Mouse (Mus musculus): ENCODE measurements around the gene Crtac1. TPM values are rescaled to one million over a fixed set of nuclear protein-coding genes. Genes with fewer than 3 reads are reported as not detected.
A peak's percentile ranks its signal among the peaks of the same experiment; 100 is the strongest.

The Crtac1 gene
- total and polyA plus RNA-seq, 2 experiments from 2014 or later, result 0.36 TPM; not detected in 1

DNA sequence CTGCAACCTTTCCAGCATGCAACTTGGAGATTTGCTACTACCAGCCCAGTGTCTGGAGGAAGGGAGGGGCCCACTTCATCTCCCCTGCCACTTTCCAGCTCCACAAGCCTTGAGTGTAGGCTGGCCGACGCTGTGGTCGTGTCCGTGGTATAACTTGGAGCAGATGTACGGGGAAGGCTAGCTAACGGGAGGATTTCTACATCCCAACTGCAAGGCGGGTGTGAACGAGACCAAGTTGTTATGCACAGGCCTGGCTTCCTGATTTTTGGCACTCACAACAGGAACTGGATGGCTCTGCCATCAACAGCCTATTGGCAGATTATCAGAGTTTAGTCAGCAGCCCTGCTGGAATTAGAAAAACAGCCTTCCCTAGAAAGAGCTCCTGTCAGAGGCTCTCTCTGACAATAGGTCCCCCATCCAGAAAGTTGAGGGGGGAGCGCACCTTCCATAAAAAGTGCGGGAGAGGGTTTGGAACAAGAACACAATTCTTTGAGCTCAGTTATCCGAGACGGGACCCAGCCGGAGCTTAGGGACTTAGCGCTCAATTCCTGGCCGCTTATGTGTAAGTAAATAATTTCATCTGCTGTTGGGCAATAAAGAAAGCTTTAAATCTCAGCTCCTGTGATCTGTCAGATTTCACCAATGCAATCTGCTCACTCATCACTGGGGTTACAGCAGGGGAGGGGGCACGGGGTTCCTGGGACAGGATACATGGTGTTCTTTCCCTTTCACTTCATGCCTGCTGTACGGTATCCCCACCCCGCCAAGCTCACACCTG lies 113.7 kb downstream of the Crtac1 start:
- DNase-seq (ENCODE audit: low spot score), result no peak
- Histone ChIP-seq H3K9ac (replicated peaks; ENCODE audit: low read depth, low read length) (no peak overlapping the region), H3K27ac (ENCODE audit: low read depth) (no peak overlapping the region), H3K4me3 (ENCODE audit: low read depth, low read length) (no peak overlapping the region), H3K4me2 (ENCODE audit: low read depth, low read length) (no peak overlapping the region), H3K4me1 (ENCODE audit: control insufficient read depth, insufficient read depth) (no peaks in the 10 kb centered on the region), H3K9me3 (replicated peaks; ENCODE audit: control insufficient read depth, low read length) (no peaks in the 10 kb centered on the region), H3K27me3 (ENCODE audit: control insufficient read depth, insufficient read depth, low read length) (peaks cover 16% of the 10 kb centered on the region; the same call in 1 of the 2 replicates), H3K36me3 (replicated peaks; ENCODE audit: control insufficient read depth, insufficient read depth, low read length) (no peaks in the 10 kb centered on the region)
- 43% methylated on average over 18 of the region's 18 CpGs for WGBS
- TF ChIP-seq EP300 (IDR thresholded peaks at IDR 0.05; ENCODE audit: low read depth), result no peak
- no peak for TF ChIP-seq CTCF (IDR thresholded peaks at IDR 0.05; ENCODE audit: low read depth)
- ATAC-seq (ENCODE audit: insufficient read depth, low read depth), result no peak

DNA sequence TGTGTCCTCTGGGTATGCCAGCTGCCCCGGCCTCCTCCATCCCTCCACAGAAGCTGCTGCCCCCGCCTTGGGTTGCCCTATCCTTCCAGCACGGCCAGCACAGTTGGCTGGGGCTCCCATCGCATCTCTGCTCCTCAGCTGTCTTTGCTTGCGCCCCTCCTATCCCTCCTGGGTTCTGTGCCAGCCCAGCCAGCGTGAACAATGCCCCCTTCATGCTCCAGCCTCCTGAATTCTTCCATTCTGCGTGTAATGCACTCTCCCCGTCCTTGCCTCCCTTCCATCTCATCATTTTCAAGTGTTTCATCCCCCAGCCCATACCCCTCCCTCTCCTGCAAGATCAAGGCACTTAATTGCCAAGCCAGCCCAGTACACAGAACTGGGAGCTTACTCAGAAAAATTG lies 114.6 kb downstream of the Crtac1 start:
- Histone ChIP-seq H3K9ac (replicated peaks; ENCODE audit: low read depth, low read length) (no peak overlapping the region), H3K4me2 (ENCODE audit: low read depth, low read length) (no peak overlapping the region), H3K9me3 (replicated peaks; ENCODE audit: control insufficient read depth, low read length) (no peaks in the 10 kb centered on the region), H3K27me3 (ENCODE audit: control insufficient read depth, insufficient read depth, low read length) (peaks cover 16% of the 10 kb centered on the region; the same call in 1 of the 2 replicates), H3K36me3 (replicated peaks; ENCODE audit: control insufficient read depth, insufficient read depth, low read length) (no peaks in the 10 kb centered on the region), H3K27ac (ENCODE audit: low read depth) (no peak overlapping the region), H3K4me3 (ENCODE audit: low read depth, low read length) (no peak overlapping the region), H3K4me1 (ENCODE audit: control insufficient read depth, insufficient read depth) (no peaks in the 10 kb centered on the region)
- TF ChIP-seq EP300 (IDR thresholded peaks at IDR 0.05; ENCODE audit: low read depth) (no peak), CTCF (IDR thresholded peaks at IDR 0.05; ENCODE audit: low read depth) (no peak)
- WGBS, result 60% methylated on average over 8 of the region's 8 CpGs
- ATAC-seq (ENCODE audit: insufficient read depth, low read depth) (no peak), DNase-seq (ENCODE audit: low spot score) (no peak)

DNA sequence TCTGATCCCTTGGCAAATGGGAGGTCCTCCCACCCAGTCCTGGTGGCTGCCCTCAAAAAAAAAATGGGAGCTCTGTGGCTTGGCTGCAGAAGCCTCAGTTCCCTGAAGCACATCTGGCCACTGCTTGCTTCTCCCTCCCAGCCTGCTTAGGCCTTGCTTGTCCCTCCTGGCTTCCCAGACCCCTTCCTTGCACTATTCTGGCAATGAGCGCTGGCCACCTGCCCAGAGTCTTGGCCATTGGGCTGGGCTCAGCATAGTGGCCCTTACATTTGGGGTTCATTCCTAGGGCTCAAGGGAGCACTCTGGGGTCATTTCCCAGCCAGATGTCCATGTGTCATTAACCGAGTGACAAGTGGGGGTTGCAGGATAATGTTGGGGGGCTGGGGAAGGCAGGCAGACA lies 115.1 kb downstream of the Crtac1 start:
- H3K27ac ChIP-seq (ENCODE audit: low read depth), result no peak overlapping the region
- no peaks in the 10 kb centered on the region for H3K4me1 ChIP-seq (ENCODE audit: control insufficient read depth, insufficient read depth)
- H3K27me3 ChIP-seq (ENCODE audit: control insufficient read depth, insufficient read depth, low read length), result peaks cover 16% of the 10 kb centered on the region; the same call in 1 of the 2 replicates
- H3K9me3 ChIP-seq (replicated peaks; ENCODE audit: control insufficient read depth, low read length), result no peaks in the 10 kb centered on the region
- ATAC-seq (ENCODE audit: insufficient read depth, low read depth) (no peak), DNase-seq (ENCODE audit: low spot score) (no peak)
- 89% methylated on average over 2 of the region's 2 CpGs for WGBS
- no peaks in the 10 kb centered on the region for H3K36me3 ChIP-seq (replicated peaks; ENCODE audit: control insufficient read depth, insufficient read depth, low read length)
- no peak for TF ChIP-seq CTCF (IDR thresholded peaks at IDR 0.05; ENCODE audit: low read depth)
- TF ChIP-seq EP300 (IDR thresholded peaks at IDR 0.05; ENCODE audit: low read depth), result no peak
- H3K4me2 ChIP-seq (ENCODE audit: low read depth, low read length), result no peak overlapping the region
- no peak overlapping the region for H3K4me3 ChIP-seq (ENCODE audit: low read depth, low read length)
- H3K9ac ChIP-seq (replicated peaks; ENCODE audit: low read depth, low read length), result no peak overlapping the region

DNA sequence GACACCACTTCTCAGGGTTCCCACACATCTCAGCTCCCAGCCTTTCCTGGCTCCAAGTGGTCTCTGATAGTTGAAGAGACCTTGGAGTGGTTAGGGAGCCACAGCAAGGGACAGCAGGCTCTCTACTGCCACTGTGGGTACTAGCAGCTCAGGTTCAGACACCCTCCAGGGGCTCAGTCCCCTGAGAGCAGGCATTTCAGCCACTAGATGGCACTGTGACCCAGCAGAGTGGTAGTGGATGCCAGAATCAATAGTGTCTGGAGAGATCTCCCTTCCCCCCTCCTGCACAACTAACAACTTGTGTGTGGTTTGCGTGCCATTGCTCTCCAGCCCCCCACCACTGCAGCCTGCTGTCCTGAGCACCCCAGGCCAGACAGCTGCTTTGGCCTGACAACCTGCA lies 115.7 kb downstream of the Crtac1 start:
- H3K4me3 ChIP-seq (ENCODE audit: low read depth, low read length), result no peak overlapping the region
- peaks cover 16% of the 10 kb centered on the region; the same call in 1 of the 2 replicates for H3K27me3 ChIP-seq (ENCODE audit: control insufficient read depth, insufficient read depth, low read length)
- no peaks in the 10 kb centered on the region for H3K9me3 ChIP-seq (replicated peaks; ENCODE audit: control insufficient read depth, low read length)
- no peak overlapping the region for H3K4me2 ChIP-seq (ENCODE audit: low read depth, low read length)
- DNase-seq (ENCODE audit: low spot score), result peak; percentile 64
- no peaks in the 10 kb centered on the region for H3K36me3 ChIP-seq (replicated peaks; ENCODE audit: control insufficient read depth, insufficient read depth, low read length)
- WGBS, result 9% methylated on average over 1 of the region's 1 CpGs
- TF ChIP-seq CTCF (IDR thresholded peaks at IDR 0.05; ENCODE audit: low read depth), result peak; percentile 91
- TF ChIP-seq EP300 (IDR thresholded peaks at IDR 0.05; ENCODE audit: low read depth), result no peak
- no peak overlapping the region for H3K27ac ChIP-seq (ENCODE audit: low read depth)
- peak; percentile 71 for ATAC-seq (ENCODE audit: insufficient read depth, low read depth)
- H3K4me1 ChIP-seq (ENCODE audit: control insufficient read depth, insufficient read depth), result no peaks in the 10 kb centered on the region
- no peak overlapping the region for H3K9ac ChIP-seq (replicated peaks; ENCODE audit: low read depth, low read length)

DNA sequence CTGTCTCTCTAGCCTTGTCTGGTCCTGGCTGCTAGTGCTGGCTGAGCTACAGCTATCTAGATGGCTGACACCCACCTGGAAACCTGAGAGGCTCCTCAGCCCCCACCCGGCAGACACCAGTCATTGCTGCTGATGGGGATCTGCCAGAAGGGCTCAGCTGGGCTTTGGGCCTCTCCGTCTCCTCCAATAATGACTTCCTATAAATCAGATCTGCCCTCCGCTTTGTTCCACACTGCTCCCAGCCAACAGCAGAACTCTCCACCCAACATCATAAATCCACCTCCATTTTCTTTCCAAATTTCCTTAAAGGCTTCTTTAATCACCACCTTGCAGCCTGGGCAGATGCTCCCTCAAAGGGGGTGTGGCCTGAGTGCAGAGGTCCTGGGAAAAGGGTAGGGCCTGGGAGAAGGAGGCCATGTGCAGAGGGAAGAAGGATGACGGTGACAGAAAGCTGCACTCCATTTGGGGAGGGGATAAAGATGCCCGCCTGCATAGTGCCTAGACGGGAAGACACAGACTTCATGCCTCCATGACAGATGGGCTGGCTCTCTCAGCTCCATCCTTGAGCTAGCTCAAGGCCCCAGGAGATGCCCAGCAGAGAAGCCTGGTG lies 116.4 kb downstream of the Crtac1 start:
- Histone ChIP-seq H3K27ac (ENCODE audit: low read depth) (no peak overlapping the region), H3K27me3 (ENCODE audit: control insufficient read depth, insufficient read depth, low read length) (peaks cover 16% of the 10 kb centered on the region; the same call in 1 of the 2 replicates), H3K9me3 (replicated peaks; ENCODE audit: control insufficient read depth, low read length) (no peaks in the 10 kb centered on the region), H3K4me2 (ENCODE audit: low read depth, low read length) (no peak overlapping the region), H3K4me1 (ENCODE audit: control insufficient read depth, insufficient read depth) (no peaks in the 10 kb centered on the region), H3K36me3 (replicated peaks; ENCODE audit: control insufficient read depth, insufficient read depth, low read length) (no peaks in the 10 kb centered on the region), H3K9ac (replicated peaks; ENCODE audit: low read depth, low read length) (no peak overlapping the region), H3K4me3 (ENCODE audit: low read depth, low read length) (no peak overlapping the region)
- WGBS, result 62% methylated on average over 6 of the region's 6 CpGs
- ATAC-seq (ENCODE audit: insufficient read depth, low read depth) (no peak), DNase-seq (ENCODE audit: low spot score) (no peak)
- TF ChIP-seq CTCF (IDR thresholded peaks at IDR 0.05; ENCODE audit: low read depth) (no peak), EP300 (IDR thresholded peaks at IDR 0.05; ENCODE audit: low read depth) (no peak)
